Mouse (Mus musculus): Measurements from ENCODE around the gene Eaf1. TPM values are rescaled to one million over a fixed set of nuclear protein-coding genes. Genes with fewer than 3 reads are reported as not detected.

Gene Eaf1
- polyA plus RNA-seq, 1 experiment from 2014 or later, result 11.9 TPM

GRCm38 (mm10) chr14:31531506-31532148 lies 37.4 kb downstream of the Eaf1 start:
- no peak for ATAC-seq (ENCODE audit: low FRiP score, low TSS enrichment)
- no peak overlapping the region for H3K27ac ChIP-seq (replicated peaks)
- WGBS, result 56% methylated on average over 12 of the region's 12 CpGs

GRCm38 (mm10) chr14:31532656-31533055 lies 38.5 kb downstream of the Eaf1 start:
- DNase-seq (ENCODE audit: low spot score) (no peak), ATAC-seq (ENCODE audit: low FRiP score, low TSS enrichment) (no peak)
- H3K4me3 ChIP-seq (ENCODE audit: low read depth, low read length), result no peak overlapping the region
- no peak overlapping the region for H3K9ac ChIP-seq (ENCODE audit: low read length)
- TF ChIP-seq EP300 (optimal IDR thresholded peaks at IDR 0.05) (no peak), CTCF (IDR thresholded peaks at IDR 0.05; ENCODE audit: low read depth) (no peak)
- no peaks in the 10 kb centered on the region for H3K27me3 ChIP-seq (ENCODE audit: control insufficient read depth, insufficient read depth, low read length)
- WGBS, result 55% methylated on average over 3 of the region's 3 CpGs
- no peaks in the 10 kb centered on the region for H3K36me3 ChIP-seq (ENCODE audit: control insufficient read depth, insufficient read depth, low read length)
- no peak overlapping the region for H3K4me2 ChIP-seq (replicated peaks; ENCODE audit: low read depth)
- H3K27ac ChIP-seq (replicated peaks), result no peak overlapping the region
- no peaks in the 10 kb centered on the region for H3K4me1 ChIP-seq (replicated peaks; ENCODE audit: control insufficient read depth, insufficient read depth)
- H3K9me3 ChIP-seq (ENCODE audit: control insufficient read depth, low read length), result no peaks in the 10 kb centered on the region

More at GRCm38 (mm10) chr14:31531506-31532148, 37.4 kb downstream of the Eaf1 start:
- no peaks in the 10 kb centered on the region for H3K36me3 ChIP-seq (ENCODE audit: control insufficient read depth, insufficient read depth, low read length)
- DNase-seq (ENCODE audit: low spot score), result no peak
- no peak overlapping the region for H3K9ac ChIP-seq (ENCODE audit: low read length)
- no peaks in the 10 kb centered on the region for H3K4me1 ChIP-seq (replicated peaks; ENCODE audit: control insufficient read depth, insufficient read depth)
- TF ChIP-seq CTCF (IDR thresholded peaks at IDR 0.05; ENCODE audit: low read depth) (no peak), EP300 (optimal IDR thresholded peaks at IDR 0.05) (no peak)
- no peak overlapping the region for H3K4me3 ChIP-seq (ENCODE audit: low read depth, low read length)
- H3K9me3 ChIP-seq (ENCODE audit: control insufficient read depth, low read length), result no peaks in the 10 kb centered on the region
- no peaks in the 10 kb centered on the region for H3K27me3 ChIP-seq (ENCODE audit: control insufficient read depth, insufficient read depth, low read length)
- no peak overlapping the region for H3K4me2 ChIP-seq (replicated peaks; ENCODE audit: low read depth)

- Histone ChIP-seq H3K4me3 (ENCODE audit: low read depth, low read length) (no peak overlapping the region), H3K36me3 (ENCODE audit: control insufficient read depth, insufficient read depth, low read length) (no peaks in the 10 kb centered on the region), H3K9me3 (ENCODE audit: control insufficient read depth, low read length) (no peaks in the 10 kb centered on the region), H3K4me2 (replicated peaks; ENCODE audit: low read depth) (no peak overlapping the region), H3K9ac (ENCODE audit: low read length) (no peak overlapping the region), H3K27me3 (ENCODE audit: control insufficient read depth, insufficient read depth, low read length) (no peaks in the 10 kb centered on the region), H3K27ac (replicated peaks) (no peak overlapping the region), H3K4me1 (replicated peaks; ENCODE audit: control insufficient read depth, insufficient read depth) (no peaks in the 10 kb centered on the region)
- TF ChIP-seq CTCF (IDR thresholded peaks at IDR 0.05; ENCODE audit: low read depth), result no peak
- no peak for TF ChIP-seq EP300 (optimal IDR thresholded peaks at IDR 0.05)
- 66% methylated on average over 6 of the region's 6 CpGs for WGBS
- DNase-seq (ENCODE audit: low spot score), result no peak
- no peak for ATAC-seq (ENCODE audit: low FRiP score, low TSS enrichment)
These were observed 43.1 kb downstream of the Eaf1 start for GRCm38 (mm10) chr14:31537298-31537697.

GRCm38 (mm10) chr14:31543885-31544442 lies 49.8 kb downstream of the Eaf1 start:
- Histone ChIP-seq H3K27ac (replicated peaks) (peak overlapping the region; percentile 75), H3K4me3 (ENCODE audit: low read depth, low read length) (no peak overlapping the region), H3K4me1 (replicated peaks; ENCODE audit: control insufficient read depth, insufficient read depth) (no peaks in the 10 kb centered on the region), H3K27me3 (ENCODE audit: control insufficient read depth, insufficient read depth, low read length) (no peaks in the 10 kb centered on the region), H3K4me2 (replicated peaks; ENCODE audit: low read depth) (no peak overlapping the region; the same call in 1 of the 2 replicates), H3K36me3 (ENCODE audit: control insufficient read depth, insufficient read depth, low read length) (no peaks in the 10 kb centered on the region), H3K9ac (ENCODE audit: low read length) (peak overlapping the region; percentile 31; the same call in 1 of the 2 replicates), H3K9me3 (ENCODE audit: control insufficient read depth, low read length) (no peaks in the 10 kb centered on the region)
- peak; percentile 61 for DNase-seq (ENCODE audit: low spot score)
- no peak for TF ChIP-seq CTCF (IDR thresholded peaks at IDR 0.05; ENCODE audit: low read depth)
- TF ChIP-seq EP300 (optimal IDR thresholded peaks at IDR 0.05), result no peak
- peak; percentile 87 for ATAC-seq (ENCODE audit: low FRiP score, low TSS enrichment)
- 45% methylated on average over 11 of the region's 11 CpGs for WGBS

GRCm38 (mm10) chr14:31555021-31555420 lies 60.8 kb downstream of the Eaf1 start:
- WGBS, result 90% methylated on average over 7 of the region's 7 CpGs
- no peak overlapping the region for H3K4me2 ChIP-seq (replicated peaks; ENCODE audit: low read depth)
- ATAC-seq (ENCODE audit: low FRiP score, low TSS enrichment) (0 out of 2 replicates have a peak, but pooled peaks have one; percentile 24), DNase-seq (ENCODE audit: low spot score) (no peak)
- H3K27ac ChIP-seq (replicated peaks), result no peak overlapping the region
- no peaks in the 10 kb centered on the region for H3K27me3 ChIP-seq (ENCODE audit: control insufficient read depth, insufficient read depth, low read length)
- H3K4me1 ChIP-seq (replicated peaks; ENCODE audit: control insufficient read depth, insufficient read depth), result no peaks in the 10 kb centered on the region
- no peaks in the 10 kb centered on the region for H3K9me3 ChIP-seq (ENCODE audit: control insufficient read depth, low read length)
- no peaks in the 10 kb centered on the region for H3K36me3 ChIP-seq (ENCODE audit: control insufficient read depth, insufficient read depth, low read length)
- H3K4me3 ChIP-seq (ENCODE audit: low read depth, low read length), result no peak overlapping the region
- H3K9ac ChIP-seq (ENCODE audit: low read length), result no peak overlapping the region
- TF ChIP-seq CTCF (IDR thresholded peaks at IDR 0.05; ENCODE audit: low read depth) (no peak), EP300 (optimal IDR thresholded peaks at IDR 0.05) (no peak)

GRCm38 (mm10) chr14:31555963-31556434 lies 61.8 kb downstream of the Eaf1 start:
- no peaks in the 10 kb centered on the region for H3K36me3 ChIP-seq (ENCODE audit: control insufficient read depth, insufficient read depth, low read length)
- no peak overlapping the region for H3K4me3 ChIP-seq (ENCODE audit: low read depth, low read length)
- WGBS, result 50% methylated on average over 14 of the region's 14 CpGs
- no peaks in the 10 kb centered on the region for H3K27me3 ChIP-seq (ENCODE audit: control insufficient read depth, insufficient read depth, low read length)
- ATAC-seq (ENCODE audit: low FRiP score, low TSS enrichment) (no peak), DNase-seq (ENCODE audit: low spot score) (no peak)
- H3K9me3 ChIP-seq (ENCODE audit: control insufficient read depth, low read length), result no peaks in the 10 kb centered on the region
- no peak overlapping the region for H3K27ac ChIP-seq (replicated peaks)
- no peak overlapping the region for H3K4me2 ChIP-seq (replicated peaks; ENCODE audit: low read depth)
- no peak for TF ChIP-seq CTCF (IDR thresholded peaks at IDR 0.05; ENCODE audit: low read depth)
- TF ChIP-seq EP300 (optimal IDR thresholded peaks at IDR 0.05), result no peak
- H3K9ac ChIP-seq (ENCODE audit: low read length), result no peak overlapping the region
- no peaks in the 10 kb centered on the region for H3K4me1 ChIP-seq (replicated peaks; ENCODE audit: control insufficient read depth, insufficient read depth)
